Mouse (Mus musculus) ES-Bruce4 (cell line): ENCODE results near the gene Hdac9. TPM values are rescaled to one million over a fixed set of nuclear protein-coding genes. Genes with fewer than 3 reads are reported as not detected.

Experiments
- H3K27ac ChIP-seq: 2 replicates; pipeline ENCODE4 v1.5.1; 2012; ENCODE audit warnings: low read length, inconsistent platforms; ENCODE audit not compliant: insufficient read depth
- H3K27me3 ChIP-seq: 2 replicates; pipeline ENCODE4 v1.6.1; 2012; ENCODE audit warnings: mild to moderate bottlenecking, low read length, inconsistent platforms; ENCODE audit not compliant: control insufficient read depth, poor library complexity, insufficient read depth, severe bottlenecking
- H3K36me3 ChIP-seq: 2 replicates; pipeline ENCODE4 v1.6.1; 2012; ENCODE audit warnings: inconsistent platforms, mild to moderate bottlenecking, low read length, moderate library complexity; ENCODE audit not compliant: control insufficient read depth, poor library complexity, insufficient read depth, severe bottlenecking
- H3K4me1 ChIP-seq: one replicate; pipeline ENCODE4 v1.8.1; 2011; ENCODE audit warnings: low read length; ENCODE audit not compliant: control insufficient read depth, insufficient read depth
- H3K4me3 ChIP-seq: 2 replicates; pipeline ENCODE4 v1.5.1; 2011; ENCODE audit warnings: low read depth, mild to moderate bottlenecking, low read length
- H3K9ac ChIP-seq: 2 replicates; pipeline ENCODE4 v1.6.1; 2012; ENCODE audit warnings: low read depth, mild to moderate bottlenecking, inconsistent platforms; ENCODE audit not compliant: poor library complexity, severe bottlenecking
- H3K9me3 ChIP-seq: replicated peaks from 2 replicates; pipeline ENCODE4 v1.6.1; 2012; ENCODE audit warnings: mild to moderate bottlenecking, low read length, inconsistent platforms; ENCODE audit not compliant: control insufficient read depth, poor library complexity, insufficient read depth, severe bottlenecking
- CTCF ChIP-seq: IDR thresholded peaks from one replicate; pipeline ENCODE4 v1.8.1; 2011; ENCODE audit warnings: low read depth, low read length
- EP300 ChIP-seq: IDR thresholded peaks from 2 replicates; pipeline ENCODE4 v1.6.1; 2011; ENCODE audit warnings: low read depth, low read length; ENCODE audit not compliant: insufficient read depth
- POLR2A ChIP-seq: IDR thresholded peaks from one replicate; pipeline ENCODE4 v1.8.1; 2011; ENCODE audit warnings: low read length; ENCODE audit not compliant: insufficient read depth
- polyA plus RNA-seq: library from polyadenylated mRNA; stranded (reverse); fragments of >200 nt; gene quantifications from 2 replicates; pipeline ENCODE4 v1.2.4, GENCODE M21; 2011; ENCODE audit warnings: low read depth; ENCODE audit not compliant: missing spikeins, insufficient read depth, insufficient read length

Hdac9 gene
- polyA plus RNA-seq, 1 experiment = 1.6 TPM

DNA sequence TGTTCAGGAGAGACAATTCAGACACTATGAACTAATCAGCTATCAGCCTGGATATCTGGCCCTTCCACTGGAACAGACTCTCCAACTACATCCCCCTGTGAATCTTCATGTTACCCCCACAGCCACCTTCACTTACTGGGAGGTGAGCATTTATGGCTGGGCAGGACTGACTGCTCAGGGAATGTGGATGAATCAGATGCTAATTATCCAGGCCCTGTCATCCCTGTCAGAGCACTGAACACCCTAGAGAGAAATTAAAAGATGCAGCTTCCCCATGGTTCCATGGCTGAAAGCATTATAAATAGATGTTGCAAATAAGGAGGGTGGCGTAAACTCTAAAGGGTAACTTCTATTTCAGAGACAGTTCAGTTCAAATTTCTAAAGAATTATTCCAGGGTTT, 345.8 kb downstream of the Hdac9 start:
- Histone ChIP-seq H3K9ac (no peak overlapping the region), H3K36me3 (no peaks in the 10 kb centered on the region), H3K4me1 (no peaks in the 10 kb centered on the region), H3K27me3 (no peaks in the 10 kb centered on the region), H3K4me3 (no peak overlapping the region), H3K9me3 (no peaks in the 10 kb centered on the region), H3K27ac (no peak overlapping the region)
- TF ChIP-seq CTCF = no peak
- no peak for TF ChIP-seq POLR2A
- no peak for TF ChIP-seq EP300

DNA sequence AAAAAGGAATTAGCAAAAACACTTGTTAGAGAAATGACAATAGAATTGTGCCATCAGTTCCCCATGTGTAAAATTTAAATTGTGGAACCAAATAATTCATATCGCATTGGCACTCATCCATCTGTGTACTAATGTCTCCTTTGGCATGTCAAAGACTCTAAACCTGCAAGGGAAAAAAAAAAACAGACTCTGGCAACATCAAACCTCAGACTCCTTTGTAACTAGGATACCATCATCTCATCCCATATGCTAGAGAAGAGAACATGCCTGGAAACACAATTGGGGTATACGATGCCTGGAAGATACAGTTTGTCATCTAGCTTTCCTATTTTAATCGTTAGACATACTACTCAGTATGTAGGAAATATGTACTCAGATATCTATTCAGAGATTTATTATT, 347.4 kb downstream of the Hdac9 start:
- no peak overlapping the region for H3K9ac ChIP-seq

DNA sequence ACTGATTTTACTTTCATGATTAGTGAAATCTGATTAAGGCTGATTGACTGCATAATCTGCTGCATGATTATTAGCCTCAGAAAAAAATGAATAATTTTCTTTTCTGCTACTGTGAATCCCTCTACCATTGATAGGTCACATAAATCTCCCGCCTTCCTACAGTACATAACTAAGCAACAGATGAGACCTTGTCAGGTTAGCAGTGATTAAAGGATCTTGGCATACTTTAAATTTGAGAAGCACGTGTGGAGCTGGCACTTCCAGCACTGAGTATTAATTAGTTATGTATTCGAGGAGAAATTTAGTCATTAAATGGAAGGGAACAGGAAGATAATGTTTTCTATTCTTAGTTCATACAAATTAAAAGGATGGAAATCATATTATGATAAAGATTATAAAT, 347.8 kb downstream of the Hdac9 start:
- no peak for TF ChIP-seq CTCF
- TF ChIP-seq EP300 = no peak
- TF ChIP-seq POLR2A = no peak

More for the DNA sequence above, 347.4 kb downstream of the Hdac9 start:
- Histone ChIP-seq H3K36me3 (no peaks in the 10 kb centered on the region), H3K4me3 (no peak overlapping the region), H3K27ac (no peak overlapping the region), H3K27me3 (no peaks in the 10 kb centered on the region), H3K9me3 (no peaks in the 10 kb centered on the region), H3K4me1 (no peaks in the 10 kb centered on the region)
- TF ChIP-seq EP300 (no peak), CTCF (no peak), POLR2A (no peak)

DNA sequence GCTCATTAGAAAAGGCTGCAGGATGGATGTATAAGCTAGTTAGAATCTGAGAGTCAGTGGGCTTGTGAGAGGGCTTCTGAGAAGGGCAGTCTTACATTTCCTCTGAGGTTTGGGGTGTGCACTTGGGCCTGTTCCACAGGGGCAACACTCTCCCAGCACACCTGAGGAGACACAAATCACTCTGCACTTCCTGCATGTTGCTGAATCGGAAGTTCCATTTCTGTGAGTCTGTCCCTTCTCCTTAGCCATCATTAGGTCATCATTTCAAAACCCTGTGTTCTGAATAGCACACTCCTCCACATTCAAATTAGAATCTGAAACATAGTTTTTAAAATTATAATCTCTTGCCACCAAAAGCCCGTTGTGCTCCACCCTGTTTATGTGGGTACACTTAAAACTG, 354.6 kb downstream of the Hdac9 start:
- Histone ChIP-seq H3K4me1 (no peaks in the 10 kb centered on the region), H3K4me3 (no peak overlapping the region), H3K9ac (no peak overlapping the region), H3K27me3 (no peaks in the 10 kb centered on the region), H3K27ac (no peak overlapping the region), H3K9me3 (no peaks in the 10 kb centered on the region), H3K36me3 (no peaks in the 10 kb centered on the region)
- no peak for TF ChIP-seq EP300
- TF ChIP-seq POLR2A = no peak
- TF ChIP-seq CTCF = no peak

More for the DNA sequence above, 347.8 kb downstream of the Hdac9 start:
- H3K27me3 ChIP-seq = no peaks in the 10 kb centered on the region
- no peaks in the 10 kb centered on the region for H3K36me3 ChIP-seq
- H3K4me1 ChIP-seq = no peaks in the 10 kb centered on the region
- H3K27ac ChIP-seq = no peak overlapping the region
- H3K4me3 ChIP-seq = no peak overlapping the region
- no peaks in the 10 kb centered on the region for H3K9me3 ChIP-seq
- H3K9ac ChIP-seq = no peak overlapping the region

DNA sequence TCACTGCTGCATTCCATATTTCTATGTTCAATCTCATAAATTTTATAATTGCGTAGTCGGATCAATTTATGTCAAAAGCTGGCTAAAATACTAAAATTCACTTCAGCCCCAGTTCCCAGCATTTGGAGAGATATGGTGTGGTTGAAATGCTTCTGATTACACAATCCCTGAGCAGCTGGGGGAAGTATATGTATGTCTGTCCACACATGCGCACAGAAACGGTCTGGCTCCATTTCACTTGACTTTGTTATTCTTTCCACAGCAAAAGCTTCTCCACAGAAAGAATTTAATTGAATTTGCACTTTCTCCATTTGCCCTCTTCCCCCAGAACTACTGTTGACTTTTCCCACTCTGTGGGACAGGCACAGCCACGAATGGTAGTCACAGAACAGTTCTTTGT, 357.9 kb downstream of the Hdac9 start:
- no peaks in the 10 kb centered on the region for H3K27me3 ChIP-seq
- H3K9me3 ChIP-seq = no peaks in the 10 kb centered on the region
- no peaks in the 10 kb centered on the region for H3K4me1 ChIP-seq
- no peak overlapping the region for H3K27ac ChIP-seq
- H3K36me3 ChIP-seq = no peaks in the 10 kb centered on the region
- no peak overlapping the region for H3K9ac ChIP-seq
- TF ChIP-seq EP300 (no peak), CTCF (no peak), POLR2A (no peak)
- no peak overlapping the region for H3K4me3 ChIP-seq

DNA sequence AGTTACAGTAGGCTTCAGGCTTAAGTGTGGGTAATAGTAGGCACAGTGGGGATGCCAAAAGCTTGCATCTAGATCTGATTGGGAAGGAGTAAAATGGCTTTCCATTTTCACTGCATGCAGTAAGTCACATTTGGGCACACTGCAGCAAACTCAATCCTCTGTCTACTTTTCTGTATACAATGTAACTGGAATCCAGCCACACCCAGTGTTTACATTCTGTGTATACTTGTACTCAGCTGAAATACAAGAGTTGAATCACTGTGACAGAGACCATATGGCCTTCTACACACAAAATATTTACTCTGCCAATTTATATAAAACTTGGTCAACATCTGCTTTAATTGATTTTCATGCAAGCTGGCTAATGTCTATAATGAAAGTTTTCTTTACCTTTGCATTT, 362.1 kb downstream of the Hdac9 start:
- Histone ChIP-seq H3K36me3 (no peaks in the 10 kb centered on the region), H3K9ac (no peak overlapping the region), H3K27ac (no peak overlapping the region), H3K4me1 (no peaks in the 10 kb centered on the region), H3K4me3 (no peak overlapping the region), H3K27me3 (no peaks in the 10 kb centered on the region), H3K9me3 (no peaks in the 10 kb centered on the region)
- TF ChIP-seq POLR2A (no peak), CTCF (no peak), EP300 (no peak)

DNA sequence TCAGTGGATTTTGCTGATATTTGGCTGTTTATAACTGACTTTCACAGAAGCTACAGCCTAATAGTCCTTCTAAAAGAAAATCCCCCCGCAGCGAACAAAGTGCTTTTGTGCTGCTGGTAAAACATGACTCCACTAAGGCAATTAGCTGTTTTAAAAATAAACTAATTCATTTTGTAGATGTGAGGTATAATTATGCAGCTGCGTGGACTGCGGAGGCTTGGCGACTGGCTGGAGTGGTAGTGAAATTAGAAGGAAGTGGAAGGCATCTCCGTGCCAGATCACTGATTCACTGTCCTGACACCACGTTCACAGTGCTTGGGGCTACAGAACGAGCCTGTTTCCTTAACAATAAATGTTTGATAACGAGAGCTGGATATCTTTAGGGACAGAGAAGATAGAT, 366.6 kb downstream of the Hdac9 start:
- Histone ChIP-seq H3K4me3 (no peak overlapping the region), H3K36me3 (no peaks in the 10 kb centered on the region), H3K9ac (no peak overlapping the region), H3K27me3 (no peaks in the 10 kb centered on the region), H3K27ac (no peak overlapping the region), H3K9me3 (no peaks in the 10 kb centered on the region), H3K4me1 (no peaks in the 10 kb centered on the region)
- TF ChIP-seq EP300 = no peak
- no peak for TF ChIP-seq CTCF
- TF ChIP-seq POLR2A = no peak
